Mouse (Mus musculus) left cerebral cortex, adult 8-10 months (tissue): Measurements from ENCODE around the gene Cdkal1. TPM values are rescaled to one million over a fixed set of nuclear protein-coding genes. Genes with fewer than 3 reads are reported as not detected.
A peak's percentile ranks its signal among the peaks of the same experiment; 100 is the strongest.

Experiments used
- DNase-seq, 2 experiments: peaks; one replicate each; pipeline ENCODE4 v3.0.0; 2022; ENCODE audit warnings: low spot score in 2 of 2
- total RNA-seq, 4 experiments: library from RNA; stranded (reverse); gene quantifications; 2 replicates each; pipeline ENCODE4 v1.2.4; 2022

The Cdkal1 gene
- total RNA-seq, 4 experiments from 2014 or later, result 21.7 to 40.8 (median 26.9) TPM

GRCm38 (mm10) chr13:29818314-29818713 is 37.2 kb downstream of the Cdkal1 start:
- no peak for DNase-seq

- no peak for DNase-seq
Observed at GRCm38 (mm10) chr13:29810780-29811179, 44.7 kb downstream of the Cdkal1 start.

GRCm38 (mm10) chr13:29808383-29808782 is 47.1 kb downstream of the Cdkal1 start:
- no peak for DNase-seq

- no peak for DNase-seq
Observed at GRCm38 (mm10) chr13:29807930-29808329, 47.5 kb downstream of the Cdkal1 start.

GRCm38 (mm10) chr13:29806871-29807270 is 48.6 kb downstream of the Cdkal1 start:
- no peak for DNase-seq

- DNase-seq, result no peak
Observed at GRCm38 (mm10) chr13:29805296-29805695, 50.2 kb downstream of the Cdkal1 start.

GRCm38 (mm10) chr13:29804034-29804433 is 51.4 kb downstream of the Cdkal1 start:
- DNase-seq, result no peak

GRCm38 (mm10) chr13:29802699-29803098 is 52.8 kb downstream of the Cdkal1 start:
- DNase-seq, result no peak

GRCm38 (mm10) chr13:29800078-29800477 is 55.4 kb downstream of the Cdkal1 start:
- DNase-seq, result no peak

GRCm38 (mm10) chr13:29792112-29792511 is 63.4 kb downstream of the Cdkal1 start:
- no peak for DNase-seq

- DNase-seq, result no peak
Observed at GRCm38 (mm10) chr13:29791439-29791838, 64.0 kb downstream of the Cdkal1 start.

GRCm38 (mm10) chr13:29786984-29787383 is 68.5 kb downstream of the Cdkal1 start:
- DNase-seq, result no peak

GRCm38 (mm10) chr13:29784894-29785293 is 70.6 kb downstream of the Cdkal1 start:
- no peak for DNase-seq

GRCm38 (mm10) chr13:29781332-29781731 is 74.1 kb downstream of the Cdkal1 start:
- DNase-seq, result no peak

GRCm38 (mm10) chr13:29780713-29781112 is 74.8 kb downstream of the Cdkal1 start:
- DNase-seq, result no peak

GRCm38 (mm10) chr13:29779519-29779918 is 76.0 kb downstream of the Cdkal1 start:
- no peak for DNase-seq

- DNase-seq, result no peak
Observed at GRCm38 (mm10) chr13:29779116-29779515, 76.4 kb downstream of the Cdkal1 start.

- no peak for DNase-seq
Observed at GRCm38 (mm10) chr13:29778124-29778523, 77.3 kb downstream of the Cdkal1 start.

GRCm38 (mm10) chr13:29777225-29777624 is 78.2 kb downstream of the Cdkal1 start:
- DNase-seq, result no peak

GRCm38 (mm10) chr13:29775603-29776230 is 79.8 kb downstream of the Cdkal1 start:
- DNase-seq, result no peak

- no peak for DNase-seq
Observed at GRCm38 (mm10) chr13:29773563-29773962, 81.9 kb downstream of the Cdkal1 start.

GRCm38 (mm10) chr13:29772970-29773369 is 82.5 kb downstream of the Cdkal1 start:
- no peak for DNase-seq

GRCm38 (mm10) chr13:29769647-29770436 is 85.6 kb downstream of the Cdkal1 start:
- DNase-seq, result peak in 1 of 2 experiments; percentile 55
